Mouse (Mus musculus) testis, postnatal 14 days (tissue): Measurements from ENCODE around the gene Pabpc1l.

Experiments
- DNase-seq: peaks from one replicate; pipeline ENCODE4 v3.0.0; 2021; ENCODE audit warnings: low spot score

Pabpc1l gene

GRCm38 (mm10) chr2:164025150-164025549 lies at the start of gene Pabpc1l:
Gene Pabpc1l (plus strand): TSS chr2:164025450.
- no peak for DNase-seq

DNA sequence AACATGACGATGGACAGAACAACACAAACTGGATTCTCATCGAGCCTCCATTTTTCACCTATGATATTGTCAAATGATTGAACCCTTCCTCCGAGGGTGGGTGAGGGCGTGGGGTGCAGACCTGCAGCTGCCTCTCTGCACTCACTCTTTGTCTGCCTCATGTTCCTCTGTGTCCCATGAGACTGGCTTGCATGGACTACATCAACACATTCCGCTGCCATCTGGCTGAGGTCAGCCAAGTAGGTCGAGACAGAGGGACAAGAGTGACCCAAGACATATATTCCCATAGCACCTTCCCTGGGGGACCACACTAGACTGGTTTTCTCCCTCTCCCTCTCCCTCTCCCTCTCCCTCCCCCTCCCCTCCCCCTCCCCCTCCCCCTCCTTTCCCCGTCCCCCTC lies 48.8 kb upstream of the Pabpc1l start:
- DNase-seq, result no peak

DNA sequence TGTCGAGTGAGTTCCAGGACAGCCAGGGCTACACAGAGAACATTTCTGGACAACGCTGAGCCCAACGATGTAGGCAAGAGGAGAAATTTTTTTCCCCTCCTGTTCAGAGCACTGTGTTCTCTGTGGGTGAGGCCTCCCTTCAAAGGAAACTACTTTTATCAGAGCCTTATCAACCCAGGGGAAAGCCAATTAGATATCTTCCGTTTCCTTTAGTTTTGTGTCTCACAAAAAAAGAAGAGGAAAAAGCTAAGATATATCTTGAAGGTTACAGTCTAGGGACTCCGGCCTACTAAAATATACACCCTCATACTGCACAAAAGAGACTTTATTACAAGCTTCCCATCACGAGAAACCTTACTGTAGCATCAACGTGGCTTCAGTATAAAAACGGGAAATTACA lies 38.0 kb upstream of the Pabpc1l start:
- DNase-seq, result no peak

GRCm38 (mm10) chr2:163992871-163993270 lies 32.4 kb upstream of the Pabpc1l start:
- DNase-seq, result no peak

DNA sequence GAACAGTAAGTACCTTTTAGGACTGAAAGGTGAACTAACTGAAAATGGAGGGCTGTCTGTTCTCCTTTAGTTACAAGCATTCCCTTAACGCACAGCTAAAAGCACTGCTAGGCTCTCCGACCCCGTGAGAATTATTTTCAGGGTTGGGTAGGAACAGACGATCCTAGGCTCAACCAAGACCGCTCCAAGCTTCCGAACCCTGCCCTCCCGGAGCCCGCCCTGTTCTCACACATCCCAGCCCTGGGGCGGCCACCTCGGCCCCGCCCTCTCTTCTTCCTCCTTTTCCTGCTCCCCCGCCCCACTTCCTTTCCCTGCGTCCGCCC lies 30.6 kb upstream of the Pabpc1l start, which contains the start of gene Ywhab:
TSS of gene Ywhab (plus strand) at position 307 of the 323 bp plus-strand sequence.
- no peak for DNase-seq

DNA sequence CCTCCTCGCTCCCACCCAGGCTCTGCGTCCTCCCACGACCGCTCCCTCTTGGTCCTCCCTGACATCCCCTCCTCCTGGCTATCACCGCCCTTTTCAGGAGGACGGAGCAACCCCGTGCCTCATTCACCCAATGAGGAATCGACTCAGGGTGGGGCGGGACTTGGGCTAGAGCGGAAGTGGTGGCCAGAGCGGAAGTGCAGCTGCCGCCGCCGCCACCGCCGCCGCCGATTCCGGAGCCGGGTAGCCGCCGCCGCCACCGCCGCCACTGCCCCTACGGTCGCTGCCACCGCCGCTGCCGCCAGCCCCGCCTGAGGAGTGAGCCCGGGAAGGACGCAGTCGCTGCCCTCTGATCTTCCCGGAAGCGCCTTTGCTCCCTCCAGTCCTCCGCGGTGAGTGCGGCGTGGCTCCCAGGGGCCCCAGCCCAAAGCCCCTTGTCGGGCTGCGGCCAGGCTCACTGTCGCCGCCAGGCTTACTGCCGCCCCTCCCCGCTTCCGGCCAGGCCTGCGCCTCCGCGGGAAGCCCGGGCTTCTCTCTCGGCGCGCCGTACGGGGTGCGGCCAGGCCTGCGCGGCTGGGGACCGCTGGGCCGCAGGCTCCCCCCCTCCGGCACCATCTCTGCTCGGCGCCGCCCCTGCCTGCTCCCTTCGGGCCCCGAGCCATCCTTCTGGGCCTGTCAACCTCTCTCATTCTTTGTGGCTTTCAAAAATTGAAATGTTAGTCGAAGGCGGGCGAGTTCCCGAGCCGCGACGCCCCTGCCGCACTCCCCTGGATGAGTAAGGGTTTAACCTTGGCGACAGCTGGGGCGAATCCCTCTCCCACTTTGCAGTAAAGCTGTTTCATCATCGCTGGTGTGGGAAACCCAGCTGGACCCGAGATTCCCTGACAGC lies 30.0 kb upstream of the Pabpc1l start:
- peak; percentile 98 for DNase-seq

GRCm38 (mm10) chr2:163996275-163996674 lies 29.0 kb upstream of the Pabpc1l start:
- DNase-seq, result no peak

DNA sequence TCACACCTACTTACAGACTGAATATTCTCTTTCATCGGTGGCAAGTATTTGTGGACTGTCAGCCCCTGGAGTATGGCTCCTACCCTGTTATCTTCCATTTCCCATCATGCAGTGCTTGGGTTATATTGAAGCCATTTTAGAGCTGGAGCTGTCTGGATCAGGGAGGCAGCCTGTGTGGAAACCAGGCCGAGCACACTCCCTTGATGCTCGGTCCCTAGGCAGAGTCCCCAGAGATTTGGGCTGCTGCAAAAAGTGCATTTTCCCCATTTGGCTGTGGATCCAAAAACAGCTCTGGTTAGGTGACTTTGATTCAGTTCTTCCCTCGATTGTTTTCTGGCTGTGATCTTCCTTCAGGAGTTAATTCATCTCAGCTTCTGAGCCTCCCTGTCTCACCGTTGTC lies 28.4 kb upstream of the Pabpc1l start:
- no peak for DNase-seq

DNA sequence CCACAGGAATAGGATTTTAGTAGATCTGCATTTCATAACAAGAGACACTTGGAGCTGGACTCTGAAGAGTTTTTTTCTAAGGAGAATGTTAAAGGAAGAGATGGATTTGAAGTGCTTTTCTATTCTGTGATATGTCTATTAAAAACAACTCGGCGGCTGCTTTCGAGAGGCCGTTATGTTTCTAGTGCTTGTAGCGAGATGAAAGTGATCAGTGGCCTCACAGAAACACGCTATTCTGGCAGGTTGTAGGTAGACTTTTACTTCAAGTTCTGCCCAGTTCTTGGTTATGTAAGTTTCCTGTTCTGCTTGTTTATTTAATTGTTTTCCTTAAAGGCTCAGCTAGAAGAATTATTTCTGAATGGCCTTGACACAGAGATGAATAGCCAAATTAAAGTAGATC lies 26.3 kb upstream of the Pabpc1l start:
- DNase-seq, result no peak

DNA sequence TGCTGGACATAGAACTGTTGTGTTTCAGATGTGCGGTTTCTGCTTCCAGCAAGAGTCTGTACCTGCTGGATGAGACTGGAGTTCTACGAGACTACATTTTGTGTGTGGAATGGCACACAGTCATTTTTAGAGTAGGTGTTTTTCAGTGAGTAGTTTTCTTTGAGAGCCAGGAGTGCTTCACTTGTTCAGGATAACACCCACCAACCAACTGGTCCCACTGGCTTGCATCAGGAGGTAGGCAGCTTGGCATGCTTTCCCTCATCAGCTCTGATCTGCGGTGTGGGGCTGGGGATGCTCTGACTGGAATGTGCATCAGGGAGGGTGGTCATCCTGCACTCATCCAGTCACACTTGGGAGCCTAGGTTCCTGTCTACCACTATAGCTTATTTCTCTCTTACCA lies 22.6 kb upstream of the Pabpc1l start:
- DNase-seq, result no peak

GRCm38 (mm10) chr2:164004503-164004902 lies 20.7 kb upstream of the Pabpc1l start:
- DNase-seq, result no peak

GRCm38 (mm10) chr2:164006932-164007331 lies 18.3 kb upstream of the Pabpc1l start:
- no peak for DNase-seq

GRCm38 (mm10) chr2:164007547-164007946 lies 17.7 kb upstream of the Pabpc1l start:
- DNase-seq, result no peak

GRCm38 (mm10) chr2:164007987-164008545 lies 17.2 kb upstream of the Pabpc1l start:
- DNase-seq, result no peak

- DNase-seq, result no peak
These were observed 16.0 kb upstream of the Pabpc1l start for GRCm38 (mm10) chr2:164009227-164009626.

GRCm38 (mm10) chr2:164010496-164010895 lies 14.8 kb upstream of the Pabpc1l start:
- no peak for DNase-seq

DNA sequence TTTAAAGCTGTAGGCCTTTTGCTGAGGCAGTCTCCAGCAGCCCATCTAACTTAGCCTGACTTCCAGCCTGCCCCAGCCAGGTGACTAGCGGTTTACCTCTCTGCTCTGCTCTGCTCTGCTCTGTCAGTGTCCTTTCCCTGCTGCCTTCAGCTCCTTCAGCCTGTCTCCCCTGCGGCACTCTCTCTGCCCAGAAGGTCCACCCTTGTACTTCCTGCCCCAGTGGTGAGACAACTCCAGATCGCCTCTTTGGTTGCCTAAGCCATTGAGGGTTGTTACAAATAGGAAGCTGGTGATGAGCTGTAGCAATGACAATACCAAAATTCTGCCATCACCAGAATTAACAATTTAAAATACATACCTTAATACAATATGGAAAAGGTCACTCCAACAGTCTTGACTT lies 14.3 kb upstream of the Pabpc1l start:
- DNase-seq, result no peak

DNA sequence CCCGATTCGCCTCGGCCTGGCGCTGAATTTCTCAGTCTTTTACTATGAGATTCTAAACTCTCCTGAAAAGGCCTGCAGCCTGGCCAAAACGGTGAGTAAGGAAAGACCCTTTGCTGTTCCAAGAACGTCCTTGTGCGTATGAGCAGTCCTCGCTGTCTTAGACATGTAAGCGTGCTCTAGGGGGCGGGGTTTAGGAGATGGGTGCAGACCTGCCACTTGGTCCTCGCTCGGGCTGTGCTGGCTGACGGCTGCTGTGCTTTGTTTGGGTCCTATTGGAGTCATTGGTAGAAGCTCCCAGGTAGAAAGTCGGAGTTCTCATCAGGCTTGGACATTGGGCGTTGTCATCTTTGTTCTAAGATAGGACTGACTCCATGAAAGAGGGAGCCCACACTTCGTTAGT lies 9.9 kb upstream of the Pabpc1l start:
- no peak for DNase-seq

GRCm38 (mm10) chr2:164018910-164019309 lies 6.3 kb upstream of the Pabpc1l start:
- no peak for DNase-seq

DNA sequence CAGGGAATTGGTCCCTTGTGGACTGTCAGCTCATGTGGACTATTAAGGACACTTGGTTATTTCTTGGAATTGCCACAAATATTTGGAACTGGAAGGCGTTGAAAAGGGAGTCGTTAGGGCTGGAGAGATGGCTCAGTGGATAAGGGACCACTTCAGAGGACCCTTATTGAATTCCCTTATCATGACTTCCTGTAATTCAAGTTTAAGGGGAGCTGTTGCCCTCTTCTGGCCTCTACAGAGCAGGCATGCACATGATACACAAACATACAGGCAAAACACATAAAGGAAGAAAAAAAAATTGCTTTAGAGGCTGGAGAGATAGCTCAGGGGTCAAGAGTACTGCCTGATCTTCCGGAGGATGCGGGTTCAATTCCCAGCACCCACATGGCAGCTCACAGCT lies 5.3 kb upstream of the Pabpc1l start:
- no peak for DNase-seq

GRCm38 (mm10) chr2:164022104-164022503 lies 3.1 kb upstream of the Pabpc1l start:
- no peak for DNase-seq

DNA sequence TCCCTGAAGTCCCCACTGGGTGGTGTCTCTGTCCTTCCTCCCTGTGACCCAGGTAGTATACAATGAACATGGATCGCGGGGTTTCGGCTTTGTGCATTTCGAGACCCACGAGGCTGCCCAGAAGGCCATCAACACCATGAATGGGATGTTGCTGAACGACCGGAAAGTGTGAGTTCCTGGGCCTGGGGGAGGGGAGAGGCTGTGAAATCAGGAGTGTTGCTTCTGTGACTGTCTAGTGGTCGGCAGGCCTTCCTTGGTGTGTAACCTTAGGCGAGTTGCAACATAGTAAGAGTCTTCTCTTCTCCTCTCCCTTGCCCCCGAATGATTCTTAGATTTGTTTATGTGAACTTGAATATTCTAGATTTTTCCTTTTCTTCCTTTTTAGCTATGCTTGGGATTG lies 5.9 kb downstream of the Pabpc1l start:
- DNase-seq, result no peak

DNA sequence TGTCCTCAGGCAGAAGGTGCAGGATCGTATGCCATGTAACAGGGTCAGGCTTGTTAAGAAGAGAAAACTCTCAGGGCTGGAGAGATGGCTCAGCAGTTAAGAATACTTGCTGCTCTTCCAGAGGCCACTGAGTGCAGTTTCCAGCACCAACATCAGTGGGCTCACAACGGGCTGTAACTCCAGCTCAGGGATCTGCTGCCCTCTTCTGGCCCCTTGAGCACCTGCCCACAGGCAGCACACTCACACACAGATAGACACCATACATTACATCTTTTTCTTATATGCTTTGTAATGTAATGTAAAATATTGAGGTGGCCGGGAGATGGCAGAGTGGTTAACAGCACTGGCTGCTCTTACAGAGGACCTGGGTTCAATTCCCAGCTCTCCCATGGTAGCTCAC lies 7.7 kb downstream of the Pabpc1l start:
- DNase-seq, result no peak

DNA sequence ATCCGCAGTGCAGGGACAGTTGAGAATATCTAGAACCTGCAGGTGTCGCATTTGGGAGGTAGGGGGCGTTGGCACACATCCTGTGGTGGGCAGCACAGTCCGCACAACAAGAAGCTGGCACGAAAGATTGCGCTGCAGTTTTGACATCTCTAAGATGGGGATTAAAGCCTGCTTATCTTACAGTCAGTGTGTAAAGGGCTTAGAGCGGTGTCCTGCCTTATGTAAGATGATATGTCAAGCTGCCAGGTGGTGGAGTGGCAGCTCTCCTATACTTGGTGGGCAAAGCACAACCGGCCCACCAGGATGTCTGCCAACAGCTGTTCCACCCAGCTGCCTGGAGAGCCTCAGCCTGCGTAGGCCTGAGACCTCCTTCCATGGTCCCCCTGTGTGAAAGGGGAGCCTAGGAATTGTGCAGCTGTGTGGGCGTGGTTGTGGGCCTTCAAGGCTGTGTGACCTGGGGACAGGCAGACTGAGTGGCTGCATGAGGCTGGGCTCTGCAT lies 11.3 kb downstream of the Pabpc1l start:
- DNase-seq, result no peak
